Mouse (Mus musculus) neural tube, embryonic 10.5 days (tissue): ENCODE measurements at regions not wholly inside any gene's neighbourhood (a gene's known extent, or its start where the extent isn't known, plus 50 kb on each side); places are given as distances from the start of the nearest gene placed in this dataset.

Source experiments
- DNase-seq: peaks from one replicate; pipeline ENCODE4 v3.0.0-alpha.2; 2017; ENCODE audit warnings: low spot score; ENCODE audit errors: extremely low spot score

- no peak for DNase-seq
Measured at GRCm38 (mm10) chr16:95845323-95845860, 143.5 kb downstream of the Ets2 start.

- DNase-seq: no peak
Measured at GRCm38 (mm10) chr16:95844691-95845090, 142.8 kb downstream of the Ets2 start.

GRCm38 (mm10) chr16:95842766-95843165 is 140.9 kb downstream of the Ets2 start:
- no peak for DNase-seq

GRCm38 (mm10) chr16:95839512-95840253 is 137.8 kb downstream of the Ets2 start:
- no peak for DNase-seq

- DNase-seq: no peak
Measured at GRCm38 (mm10) chr16:95838886-95839430, 137.1 kb downstream of the Ets2 start.

- DNase-seq: no peak
Measured at GRCm38 (mm10) chr16:95838478-95838846, 136.6 kb downstream of the Ets2 start.

GRCm38 (mm10) chr16:95837723-95838477 is 136.0 kb downstream of the Ets2 start:
- DNase-seq: no peak

GRCm38 (mm10) chr16:95835941-95836340 is 134.1 kb downstream of the Ets2 start:
- DNase-seq: no peak

- DNase-seq: no peak
Measured at GRCm38 (mm10) chr16:95834556-95835288, 132.8 kb downstream of the Ets2 start.

- DNase-seq: no peak
Measured at GRCm38 (mm10) chr16:95833455-95833854, 131.6 kb downstream of the Ets2 start.

- DNase-seq: no peak
Measured at GRCm38 (mm10) chr16:95832346-95832739, 130.5 kb downstream of the Ets2 start.

- DNase-seq: peak; percentile 37
Measured at GRCm38 (mm10) chr16:95831566-95832345, 129.9 kb downstream of the Ets2 start.

- no peak for DNase-seq
Measured at GRCm38 (mm10) chr16:95827402-95827737, 125.5 kb downstream of the Ets2 start.

GRCm38 (mm10) chr16:95826681-95827401 is 125.0 kb downstream of the Ets2 start:
- DNase-seq: no peak

- no peak for DNase-seq
Measured at GRCm38 (mm10) chr16:95825723-95826122, 123.8 kb downstream of the Ets2 start.

GRCm38 (mm10) chr16:95824720-95825534 is 123.1 kb downstream of the Ets2 start:
- peak; percentile 64 for DNase-seq

GRCm38 (mm10) chr16:95823803-95824202 is 121.9 kb downstream of the Ets2 start:
- no peak for DNase-seq

GRCm38 (mm10) chr16:95821080-95821479 is 119.2 kb downstream of the Ets2 start:
- no peak for DNase-seq

- no peak for DNase-seq
Measured at GRCm38 (mm10) chr16:95820606-95821005, 118.7 kb downstream of the Ets2 start.
